Mouse (Mus musculus) liver, embryonic 14.5 days (tissue): Measurements from ENCODE around the gene Smarcd2. TPM values are rescaled to one million over a fixed set of nuclear protein-coding genes. Genes with fewer than 3 reads are reported as not detected.
"Not testable (repeated sequence)": the region's sequence is repeated elsewhere in the genome, so short reads cannot be mapped to it uniquely, and the experiment has no call there.

Experiments
- ATAC-seq: fragments of 200-750 bp; cut with Nextera tagmentation; 2 replicates; pipeline ENCODE4 v1.8.0; 2017; ENCODE audit warnings: moderate number of reproducible peaks, mild to moderate bottlenecking, moderate library complexity; ENCODE audit not compliant: insufficient read depth
- DNase-seq, 3 experiments: peaks; one replicate each; pipeline ENCODE4 v3.0.0-alpha.2; 2012 to 2013; ENCODE audit warnings: low read depth in 3 of 3, low spot score in 3 of 3
- H3K27ac ChIP-seq: fragments of 300-500 bp; sonication (generic); 2 replicates; pipeline ENCODE4 v1.5.1; 2014; ENCODE audit warnings: moderate library complexity, mild to moderate bottlenecking, control low read depth, inconsistent platforms
- H3K27me3 ChIP-seq: fragments of 300-500 bp; sonication (generic); 2 replicates; pipeline ENCODE4 v1.6.1; 2014; ENCODE audit warnings: mild to moderate bottlenecking, low read length, moderate library complexity; ENCODE audit not compliant: control insufficient read depth, insufficient read depth
- H3K36me3 ChIP-seq: fragments of 300-500 bp; sonication (generic); replicated peaks from 2 replicates; pipeline ENCODE4 v1.6.1; 2014; ENCODE audit warnings: low read depth; ENCODE audit not compliant: control insufficient read depth, insufficient read depth
- H3K4me1 ChIP-seq, 2 experiments: fragments of 200-500 bp in 1 of 2; fragments of 300-500 bp in 1 of 2; sonication (generic) in 1 of 2; replicated peaks; 2 replicates each; pipeline ENCODE4 v1.6.1; 2012 to 2014; ENCODE audit warnings: antibody characterized with exemption in 1 of 2, inconsistent platforms in 1 of 2, low read length in 1 of 2; ENCODE audit not compliant: control insufficient read depth in 2 of 2, insufficient read depth in 2 of 2
- H3K4me2 ChIP-seq: fragments of 300-500 bp; sonication (generic); 2 replicates; pipeline ENCODE4 v1.6.1; 2014; ENCODE audit warnings: low read depth, mild to moderate bottlenecking, control low read depth, moderate library complexity
- H3K4me3 ChIP-seq, 2 experiments: fragments of 200-500 bp in 1 of 2; fragments of 300-500 bp in 1 of 2; sonication (generic) in 1 of 2; 2 replicates each; pipeline ENCODE4 v1.5.1; 2012 to 2014; ENCODE audit warnings: low read depth in 2 of 2, low read length in 2 of 2, mild to moderate bottlenecking in 2 of 2, control low read depth in 1 of 2, inconsistent platforms in 1 of 2, moderate library complexity in 1 of 2; ENCODE audit not compliant: insufficient read depth in 1 of 2
- H3K9ac ChIP-seq: fragments of 300-500 bp; sonication (generic); replicated peaks from 2 replicates; pipeline ENCODE4 v1.6.1; 2014; ENCODE audit warnings: mild to moderate bottlenecking, control low read depth, moderate library complexity
- H3K9me3 ChIP-seq: fragments of 300-500 bp; sonication (generic); 2 replicates; pipeline ENCODE4 v1.6.1; 2016; ENCODE audit warnings: low read length, mixed read lengths; ENCODE audit not compliant: control insufficient read depth
- CTCF ChIP-seq: IDR thresholded peaks from 2 replicates; pipeline ENCODE4 v1.5.1; 2016; ENCODE audit warnings: antibody characterized with exemption, low read depth, control low read depth
- EP300 ChIP-seq: IDR thresholded peaks from 2 replicates; pipeline ENCODE4 v1.6.1; 2016; ENCODE audit warnings: antibody characterized with exemption, low read depth
- WGBS: fragments of 180-500 bp; shearing (Covaris S2); extraction: QIAGEN DNeasy Blood & Tissue Kit; methylation state at CpG from one replicate; pipeline ENCODE4 v1.1.7; 2014; ENCODE audit not compliant: insufficient replicate concordance; 5-methylcytosine and 5-hydroxymethylcytosine counted together
- polyA plus RNA-seq, 2 experiments: library from polyadenylated mRNA; depleted of rRNA in 1 of 2; stranded (reverse) in 1 of 2; unstranded in 1 of 2; fragments of >200 nt; fragmentation: Nextera tagmentation in 1 of 2; extraction: Ambion mirVana in 1 of 2; gene quantifications; 2 replicates each; pipeline versions ENCODE4 v1.2.1 to v1.2.3; 2012 to 2014

Gene Smarcd2
- polyA plus RNA-seq, 2 experiments: 23.9 to 38.8 TPM

GRCm38 (mm10) chr11:106233978-106234377, 38.8 kb downstream of the Smarcd2 start:
- ATAC-seq, H3K4me1 ChIP-seq, H3K9ac ChIP-seq, H3K9me3 ChIP-seq, H3K4me3 ChIP-seq, H3K27ac ChIP-seq, DNase-seq, H3K27me3 ChIP-seq, H3K4me2 ChIP-seq: not testable (repeated sequence)
- WGBS: 76% methylated on average over 8 of the region's 8 CpGs
- TF ChIP-seq CTCF: peak; percentile 45
- peaks cover 50% of the 10 kb centered on the region for H3K36me3 ChIP-seq

- Histone ChIP-seq H3K4me2 (no peak overlapping the region), H3K9me3 (no peaks in the 10 kb centered on the region), H3K36me3 (peaks cover 14% of the 10 kb centered on the region), H3K4me3 (no peak overlapping the region), H3K4me1 (peaks cover 5 to 11% of the 10 kb centered on the region in 2 experiments), H3K27ac (no peak overlapping the region), H3K27me3 (no peaks in the 10 kb centered on the region), H3K9ac (no peak overlapping the region)
- DNase-seq: no peak
- no peak for TF ChIP-seq EP300
- no peak for TF ChIP-seq CTCF
- 82% methylated on average over 3 of the region's 3 CpGs for WGBS
- ATAC-seq: no peak
These were observed 52.2 kb downstream of the Smarcd2 start for GRCm38 (mm10) chr11:106220603-106221002.

GRCm38 (mm10) chr11:106216730-106217490, 55.9 kb downstream of the Smarcd2 start, which contains the start of gene Ddx42:
Ddx42 (plus strand) TSS chr11:106216926.
- peak within 1 kb of the TSS; percentile 90 for H3K4me2 ChIP-seq
- TF ChIP-seq EP300 (no peak), CTCF (peak; percentile 22; the same call in 1 of the 2 replicates)
- H3K9ac ChIP-seq: peak within 1 kb of the TSS; percentile 95
- peak within 1 kb of the TSS; percentile 90 to 96 for H3K4me3 ChIP-seq
- H3K9me3 ChIP-seq: no peaks in the 10 kb centered on the region
- peak within 1 kb of the TSS; percentile 98 for H3K27ac ChIP-seq
- ATAC-seq: peak; percentile 88
- H3K4me1 ChIP-seq: peaks cover 17 to 19% of the 10 kb centered on the region in 2 experiments
- under 1% methylated on average over 70 of the region's 70 CpGs for whole genome bisulfite sequencing
- peaks cover under 1% of the 10 kb centered on the region for H3K36me3 ChIP-seq
- DNase-seq: peak; percentile 89 to 92 (median 92)
- no peaks in the 10 kb centered on the region for H3K27me3 ChIP-seq

GRCm38 (mm10) chr11:106215927-106216729, 56.6 kb downstream of the Smarcd2 start, which contains the start of gene Ccdc47:
Ccdc47 (minus strand) TSS chr11:106216344.
- TF ChIP-seq EP300 (peak; percentile 68), CTCF (no peak; the same call in 1 of the 2 replicates)
- peak within 1 kb of the TSS; percentile 90 to 96 for H3K4me3 ChIP-seq
- peak within 1 kb of the TSS; percentile 90 for H3K4me2 ChIP-seq
- peak; percentile 93 for ATAC-seq
- peak; percentile 97 to 98 (median 98) for DNase-seq
- H3K27me3 ChIP-seq: no peaks in the 10 kb centered on the region
- no peaks in the 10 kb centered on the region for H3K9me3 ChIP-seq
- H3K9ac ChIP-seq: peak within 1 kb of the TSS; percentile 95
- H3K4me1 ChIP-seq: peaks cover 17 to 19% of the 10 kb centered on the region in 2 experiments
- under 1% methylated on average over 46 of the region's 46 CpGs for WGBS
- peaks cover 8% of the 10 kb centered on the region for H3K36me3 ChIP-seq
- H3K27ac ChIP-seq: peak within 1 kb of the TSS; percentile 98

GRCm38 (mm10) chr11:106215450-106215859, 57.3 kb downstream of the Smarcd2 start:
- no peaks in the 10 kb centered on the region for H3K9me3 ChIP-seq
- H3K4me2 ChIP-seq: peak overlapping the region; percentile 90
- peak overlapping the region; percentile 98 for H3K27ac ChIP-seq
- H3K9ac ChIP-seq: peak overlapping the region; percentile 95
- TF ChIP-seq EP300 (no peak), CTCF (no peak)
- H3K27me3 ChIP-seq: no peaks in the 10 kb centered on the region
- no peak for ATAC-seq
- H3K36me3 ChIP-seq: peaks cover 13% of the 10 kb centered on the region
- DNase-seq: peak in 1 of 3 experiments; percentile 20
- peak overlapping the region; percentile 90 to 96 for H3K4me3 ChIP-seq
- H3K4me1 ChIP-seq: peaks cover 17 to 19% of the 10 kb centered on the region in 2 experiments
- WGBS: 10% methylated on average over 7 of the region's 7 CpGs
